ENCODE assay signal across 24 mouse cellular contexts in the genomic region with DNA sequence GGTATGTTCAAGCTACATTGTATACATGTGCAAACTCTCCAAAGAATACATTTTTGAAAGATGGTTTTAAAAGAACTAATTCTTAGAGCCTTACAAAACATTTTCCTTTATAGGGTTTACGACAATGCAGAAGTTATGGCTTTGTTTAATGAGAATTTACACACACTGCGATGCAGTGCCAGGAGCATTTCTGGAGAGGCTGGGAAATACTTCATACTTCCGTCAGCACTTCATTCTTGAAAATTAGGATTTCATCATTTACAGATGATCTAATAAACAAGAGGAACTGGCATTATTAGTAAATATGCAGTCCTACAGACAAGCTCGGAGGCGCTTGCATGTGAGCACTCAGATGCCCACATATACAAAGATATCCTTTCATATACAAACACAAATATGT.
"Had no signal": no experiment of that assay in that cellular context is flagged by ENCODE, and none has a peak within 500 bp of the region (broad histone marks: within the 10 kb centered on the region; RNA-seq: fewer than 3 reads in every experiment).

No protein-coding gene starts in this region.

- DNase-seq: forebrain, postnatal 0 days; gastrocnemius, postnatal 14 days; gastrocnemius, postnatal 36 days; heart, adult 18-20 months; heart, postnatal 10 days; heart, postnatal 36 days; kidney, adult 11 months; kidney, adult 2 months; kidney, adult 9 months; kidney, postnatal 14 days; kidney, postnatal 36 days; layer of hippocampus, adult 9-11 months; layer of hippocampus, postnatal 36 days; left cerebral cortex, postnatal 4 days had no signal

- H3K4me2 ChIP-seq: heart, embryonic 12.5 days; hindbrain, embryonic 13.5 days; hindbrain, embryonic 15.5 days; kidney, embryonic 15.5 days; limb, embryonic 13.5 days; limb, embryonic 15.5 days had no signal

- H3K9ac ChIP-seq: forebrain, postnatal 0 days; heart, embryonic 12.5 days; hindbrain, embryonic 13.5 days; hindbrain, embryonic 15.5 days; kidney, embryonic 15.5 days; limb, embryonic 13.5 days; limb, embryonic 15.5 days had no signal

- H3K27ac ChIP-seq: heart, embryonic 10.5 days; hindbrain, embryonic 13.5 days; hindbrain, embryonic 15.5 days; hindbrain, postnatal 0 days; kidney, embryonic 15.5 days; kidney, postnatal 0 days; limb, embryonic 13.5 days; limb, embryonic 15.5 days had no signal

- H3K9me3 ChIP-seq: heart, embryonic 10.5 days; heart, embryonic 12.5 days; hindbrain, embryonic 13.5 days; hindbrain, embryonic 15.5 days; kidney, embryonic 15.5 days; limb, embryonic 13.5 days; limb, embryonic 15.5 days had no signal

- ATAC-seq: forebrain, postnatal 0 days; hindbrain, postnatal 0 days; intestine, embryonic 16.5 days had no signal

- H3K4me1 ChIP-seq: heart, embryonic 10.5 days; heart, embryonic 12.5 days; hindbrain, embryonic 13.5 days; hindbrain, embryonic 15.5 days; kidney, embryonic 15.5 days; limb, embryonic 15.5 days had no signal

- H3K27me3 ChIP-seq: heart, embryonic 12.5 days; hindbrain, embryonic 13.5 days; hindbrain, embryonic 15.5 days; kidney, embryonic 15.5 days; limb, embryonic 13.5 days; limb, embryonic 15.5 days had no signal

- H3K36me3 ChIP-seq: heart, embryonic 10.5 days; heart, embryonic 12.5 days; hindbrain, embryonic 13.5 days; hindbrain, embryonic 15.5 days; kidney, embryonic 15.5 days; limb, embryonic 13.5 days; limb, embryonic 15.5 days had no signal

- H3K4me3 ChIP-seq: heart, embryonic 10.5 days; heart, embryonic 12.5 days; hindbrain, embryonic 13.5 days; hindbrain, embryonic 15.5 days; kidney, embryonic 15.5 days; limb, embryonic 13.5 days; limb, embryonic 15.5 days had no signal
